Mouse (Mus musculus) layer of hippocampus, adult 6 months (tissue): ENCODE measurements around the gene Gabra5. TPM values are rescaled to one million over a fixed set of nuclear protein-coding genes. Genes with fewer than 3 reads are reported as not detected.

Source experiments
- long read RNA-seq, 2 experiments: library from polyadenylated mRNA; unstranded; transcript quantifications; one replicate each; pipeline ENCODE4 v2.0.0; 2019 to 2020
- polyA plus RNA-seq: library from polyadenylated mRNA; unstranded; fragments of <200 nt; fragmentation: Nextera tagmentation; gene quantifications from 2 replicates; pipeline ENCODE4 v1.2.3, GENCODE M21; 2021

Gabra5 gene
- 135 and 146 TPM in 2 replicates for polyA plus RNA-seq
- long read RNA-seq, experiment 1, transcript Gabra5-203 (10 exons, 2,224 nt) = minor isoform, 34 of 361 reads
- long read RNA-seq, experiment 1, transcript Gabra5-202 (11 exons, 2,607 nt) = minor isoform, 46 of 361 reads
- long read RNA-seq, experiment 1, transcript Gabra5-201 (10 exons, 2,671 nt) = major isoform, 92 of 361 reads
- long read RNA-seq, experiment 1, partial matches to known transcripts = 106 of 361 reads
- long read RNA-seq, experiment 1, other reads (novel, unspliced or antisense) = 83 of 361 reads
- long read RNA-seq, experiment 2, transcript Gabra5-201 (10 exons, 2,671 nt) = major isoform, 430 of 1,354 reads
- long read RNA-seq, experiment 2, transcript Gabra5-202 (11 exons, 2,607 nt) = minor isoform, 207 of 1,354 reads
- long read RNA-seq, experiment 2, transcript Gabra5-203 (10 exons, 2,224 nt) = minor isoform, 162 of 1,354 reads
- long read RNA-seq, experiment 2, partial matches to known transcripts = 120 of 1,354 reads
- long read RNA-seq, experiment 2, other reads (novel, unspliced or antisense) = 435 of 1,354 reads

DNA sequence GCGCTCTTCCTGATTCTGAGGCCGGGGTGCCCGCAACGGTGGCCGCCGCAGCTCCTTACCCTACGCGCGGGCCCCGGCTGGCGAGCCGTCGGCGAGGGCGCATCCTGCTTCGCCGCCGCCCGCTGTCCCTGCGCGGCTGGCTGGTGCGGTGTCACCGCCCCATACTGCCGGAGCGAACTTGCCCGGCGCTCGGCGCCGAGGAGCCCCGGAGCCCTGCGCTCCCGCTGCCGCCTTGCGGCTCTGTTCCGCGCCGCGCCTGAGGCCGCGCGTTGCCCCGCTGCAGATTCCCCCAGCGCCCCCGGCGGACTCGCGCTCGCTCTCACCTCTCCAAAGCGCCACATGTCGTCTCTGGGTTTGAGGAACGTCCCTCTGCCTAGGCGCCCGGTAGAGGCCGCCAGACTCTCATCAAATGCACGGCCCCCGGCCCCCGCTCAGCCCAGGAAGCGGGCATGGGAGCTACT, at the start of gene Gabra5:
Gabra5 (minus strand) TSS at position 379 of the 461 bp plus-strand sequence.

GRCm38 (mm10) chr7:57419392-57419791, 90.5 kb downstream of the Gabra5 start, which contains the start of gene Gabrb3:
Gene Gabrb3, plus strand, starts transcription at chr7:57419692.

GRCm38 (mm10) chr7:57386517-57387340, 123.1 kb downstream of the Gabra5 start, which contains the start of gene Gabrg3:
Gene Gabrg3, minus strand, starts transcription at chr7:57387188.

Other genes with a start within 250 kb of the Gabra5 start
- gene Gabrg3, start 122.9 kb downstream of the Gabra5 start, polyA plus RNA-seq = 2.6 and 3.6 TPM in 2 replicates
- 58.4 and 59.7 TPM in 2 replicates for gene Gabrb3, start 90.4 kb downstream of the Gabra5 start, polyA plus RNA-seq